Mouse (Mus musculus) monocyte, adult 5-6 weeks (primary cell): ENCODE results near the gene Csnka2ip. TPM values are rescaled to one million over a fixed set of nuclear protein-coding genes. Genes with fewer than 3 reads are reported as not detected.

Source experiments
- ATAC-seq: fragments of 153-309, 156-312 bp; replicated peaks from 2 replicates; pipeline ENCODE4 v1.8.0; 2017; ENCODE audit warnings: mild to moderate bottlenecking; ENCODE audit not compliant: low TSS enrichment, insufficient number of reproducible peaks, severe bottlenecking, poor library complexity, low FRiP score
- total RNA-seq: library from RNA; stranded (forward); fragments of 200-1000, 200-491, 200-594 nt; gene quantifications from 3 replicates; pipeline ENCODE4 v1.2.3, GENCODE M21; 2017

Csnka2ip gene
- total RNA-seq: not detected in 3 replicates

DNA sequence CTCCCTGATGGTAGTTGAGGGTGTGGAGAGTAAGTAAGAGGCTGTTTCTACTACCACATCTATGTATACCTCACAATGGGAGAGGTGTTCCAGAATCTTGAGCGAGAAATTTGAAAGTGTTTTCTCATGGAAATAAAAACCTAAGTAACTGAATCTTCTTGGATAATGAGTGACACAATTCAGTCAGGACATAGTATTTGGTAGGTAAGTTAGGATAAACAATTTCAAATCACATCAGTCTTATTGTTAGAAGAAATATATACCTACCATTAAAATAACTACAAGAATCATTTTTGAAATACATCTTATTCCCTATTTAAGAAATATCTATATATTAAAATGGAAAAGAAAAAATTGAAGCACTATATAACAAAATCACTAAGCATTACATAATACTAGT lies at the start of gene Csnka2ip:
Csnka2ip (minus strand) TSS at position 101 of the 400 bp plus-strand sequence.
- no peak for ATAC-seq

DNA sequence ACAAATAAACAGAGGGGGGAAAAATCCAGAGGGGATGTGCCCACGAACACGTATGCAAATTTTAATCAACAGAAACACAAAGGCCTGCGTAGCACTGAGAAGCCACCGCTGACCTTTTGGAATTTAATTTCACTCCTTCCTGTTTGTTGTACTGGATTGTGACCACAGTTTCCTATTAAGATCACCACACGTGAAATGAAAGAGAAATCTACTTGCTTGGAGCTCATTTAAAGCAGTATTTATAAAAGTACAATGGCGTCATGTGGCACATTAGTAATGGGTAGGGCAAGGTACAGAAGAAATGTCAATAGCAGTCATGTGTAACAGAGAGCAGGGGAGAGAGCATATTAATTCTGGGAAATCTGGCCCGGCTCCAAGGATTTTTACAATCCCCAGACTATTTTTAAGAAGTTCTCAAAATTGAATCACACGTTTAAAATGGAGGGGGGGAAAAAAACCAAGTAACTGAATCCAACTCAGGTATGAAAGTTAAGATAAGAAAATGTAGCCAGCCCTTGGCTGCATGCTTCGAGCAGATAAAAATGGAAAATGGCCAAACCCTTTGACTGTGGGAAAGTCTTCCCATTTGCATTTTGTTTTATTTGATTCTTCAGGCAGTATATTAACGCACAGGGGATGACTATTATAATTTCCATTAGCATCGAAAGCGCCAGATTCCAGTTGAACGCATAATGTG lies 47.5 kb upstream of the Csnka2ip start:
- ATAC-seq: no peak

DNA sequence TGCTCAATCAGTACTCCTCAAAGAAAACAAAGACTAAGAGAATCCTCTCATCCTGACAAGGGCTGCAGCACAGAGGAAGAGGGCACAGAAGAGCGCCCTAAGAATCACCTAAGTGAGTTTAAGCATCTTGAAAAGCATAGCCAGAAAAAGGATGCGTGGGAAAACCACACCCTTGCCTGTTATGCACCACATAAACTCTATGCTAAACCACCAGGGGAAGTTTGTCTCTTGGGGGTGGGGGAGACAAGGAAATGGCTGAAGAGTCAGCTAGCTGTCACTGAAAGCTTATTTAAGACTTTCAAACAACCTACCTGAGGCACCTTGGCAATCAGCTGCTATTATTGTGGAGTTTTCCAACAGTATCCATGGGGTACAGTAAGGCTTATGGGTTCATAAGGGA lies 45.6 kb upstream of the Csnka2ip start:
- no peak for ATAC-seq

DNA sequence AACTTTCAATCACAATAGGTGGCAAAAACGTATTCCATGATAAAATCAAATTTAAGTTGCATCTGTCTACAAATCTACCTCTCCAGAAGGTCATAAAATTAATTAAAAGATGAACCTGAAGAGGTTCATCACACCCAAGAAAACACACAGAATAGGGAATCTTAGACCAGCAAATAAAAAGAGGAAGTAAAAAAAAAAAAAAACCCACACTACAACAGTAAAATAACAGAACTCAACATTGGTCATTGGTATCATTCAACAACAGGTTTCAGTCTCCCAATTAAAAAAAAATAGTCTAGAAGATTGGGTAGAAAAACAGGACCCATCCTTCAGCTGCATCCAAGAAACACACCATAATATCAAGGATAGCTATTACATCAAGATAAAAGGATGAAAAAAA lies 32.9 kb upstream of the Csnka2ip start:
- ATAC-seq: no peak

DNA sequence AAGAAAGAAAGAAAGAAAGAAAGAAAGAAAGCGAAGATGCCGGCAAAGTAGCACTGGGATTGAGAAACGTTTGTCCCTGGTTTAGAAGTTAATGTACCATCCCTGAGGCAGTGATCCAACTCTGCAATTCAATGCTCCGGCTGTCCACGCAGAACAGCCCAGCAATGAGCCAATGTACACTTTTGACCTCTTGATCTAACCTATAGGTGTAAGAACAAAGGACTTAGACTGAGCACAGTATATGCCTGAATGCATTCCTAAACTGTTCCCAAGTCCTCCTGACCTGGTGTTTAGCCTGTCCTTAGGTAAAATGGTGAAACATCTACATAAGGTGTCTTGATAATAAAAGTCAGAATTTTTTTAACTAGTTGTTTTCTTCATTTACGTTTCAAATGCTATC lies 17.9 kb upstream of the Csnka2ip start:
- ATAC-seq: no peak

DNA sequence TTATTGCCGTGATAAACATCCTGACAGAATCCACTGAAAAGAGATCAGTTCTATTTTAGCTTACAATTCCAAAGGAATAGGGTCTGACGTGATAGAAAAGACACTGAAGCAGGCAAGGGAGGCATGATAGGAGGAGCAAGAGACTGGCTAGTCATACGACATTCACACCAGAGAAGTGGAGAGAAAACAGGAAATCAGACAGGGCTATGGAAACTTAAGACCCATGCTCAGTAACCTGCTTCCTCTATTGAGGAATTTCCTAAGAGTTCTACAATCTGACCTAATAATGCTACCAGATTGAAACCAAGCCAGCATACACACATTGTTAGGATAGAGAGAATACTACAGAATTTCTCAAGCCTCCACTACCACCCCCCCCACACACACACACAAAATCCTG lies 12.4 kb upstream of the Csnka2ip start:
- no peak for ATAC-seq

DNA sequence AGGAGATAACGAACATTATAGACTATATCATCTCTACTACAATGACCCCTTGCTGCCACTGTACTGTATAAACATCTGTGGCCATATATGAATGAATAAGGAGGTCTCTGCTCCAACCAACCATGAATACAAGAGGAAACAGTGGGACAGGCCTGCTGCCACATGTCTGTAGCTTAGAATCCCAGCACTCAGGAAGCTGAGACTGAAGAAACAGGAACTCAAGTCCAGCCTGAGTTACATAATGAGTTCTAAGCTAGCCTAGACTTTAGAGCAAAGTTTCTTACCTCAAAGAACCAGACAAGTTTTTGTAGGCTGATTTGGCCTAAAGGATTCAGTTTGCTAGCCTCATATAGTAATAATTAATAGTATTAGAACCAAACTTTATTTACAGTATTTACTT lies 5.6 kb upstream of the Csnka2ip start:
- no peak for ATAC-seq

DNA sequence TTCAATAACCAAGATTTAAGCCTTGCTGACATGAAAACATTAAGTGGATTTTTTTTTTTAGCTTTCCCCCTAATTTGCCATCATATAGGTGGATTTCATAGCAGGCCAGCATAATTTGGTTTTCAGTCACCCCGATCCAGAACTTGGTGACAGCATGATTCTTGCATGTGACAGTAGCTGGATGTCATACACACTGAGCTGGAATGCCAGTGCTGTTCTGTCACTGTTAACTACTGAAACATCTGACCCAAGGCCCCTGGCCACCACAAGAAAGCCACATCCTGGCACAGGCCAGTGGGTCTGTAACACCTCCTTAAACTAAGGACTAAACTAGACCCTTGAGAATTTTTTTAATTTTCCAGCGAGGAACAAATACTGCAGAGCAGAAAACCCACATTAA lies 15.4 kb downstream of the Csnka2ip start:
- no peak for ATAC-seq

DNA sequence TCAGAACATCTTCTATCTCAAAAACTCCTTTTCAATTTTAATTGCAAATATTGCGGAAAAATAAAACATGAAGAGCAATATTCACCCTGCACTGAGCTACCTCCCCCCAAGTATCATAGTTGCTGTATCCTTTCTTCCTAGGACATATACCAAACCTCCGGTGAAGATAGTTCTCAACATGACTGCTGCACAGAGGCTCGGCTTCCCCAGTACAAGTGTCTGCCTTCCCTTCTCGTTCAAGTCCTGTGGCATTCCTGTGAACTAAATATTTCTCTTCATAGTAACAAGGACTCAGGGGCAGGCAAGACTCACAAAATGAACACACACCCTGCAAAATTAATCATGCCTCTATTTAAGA lies 16.0 kb downstream of the Csnka2ip start:
- ATAC-seq: no peak

DNA sequence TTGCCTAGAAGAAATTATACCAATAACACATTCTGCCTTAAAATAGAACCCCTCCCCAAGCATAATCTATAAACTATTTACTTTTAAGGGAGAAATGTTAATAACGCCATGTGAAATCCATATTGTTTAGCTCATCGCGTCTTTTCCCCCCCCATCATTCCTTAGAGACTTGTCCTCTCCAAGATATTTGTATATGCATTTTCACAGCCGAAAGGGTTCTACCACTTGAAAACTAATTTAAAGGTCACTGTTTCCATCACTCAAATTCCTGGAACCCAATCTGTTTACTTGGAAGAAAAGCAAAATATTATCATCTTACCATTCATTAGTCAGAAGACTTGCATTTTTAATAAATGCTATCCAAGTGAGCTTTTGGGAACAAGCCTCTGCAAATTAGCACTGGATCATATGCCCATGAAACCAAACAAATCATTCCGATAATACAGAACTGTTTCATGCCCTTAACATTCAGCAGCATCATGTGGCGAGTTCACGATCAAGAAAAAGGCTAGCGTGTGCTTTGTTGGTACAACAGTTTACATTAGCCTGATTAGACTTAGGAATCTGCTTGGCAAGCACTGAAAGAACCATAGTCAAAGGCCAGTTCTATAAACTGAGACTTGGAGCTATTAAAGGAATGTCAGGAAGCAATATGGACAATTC lies 16.5 kb downstream of the Csnka2ip start:
- no peak for ATAC-seq

DNA sequence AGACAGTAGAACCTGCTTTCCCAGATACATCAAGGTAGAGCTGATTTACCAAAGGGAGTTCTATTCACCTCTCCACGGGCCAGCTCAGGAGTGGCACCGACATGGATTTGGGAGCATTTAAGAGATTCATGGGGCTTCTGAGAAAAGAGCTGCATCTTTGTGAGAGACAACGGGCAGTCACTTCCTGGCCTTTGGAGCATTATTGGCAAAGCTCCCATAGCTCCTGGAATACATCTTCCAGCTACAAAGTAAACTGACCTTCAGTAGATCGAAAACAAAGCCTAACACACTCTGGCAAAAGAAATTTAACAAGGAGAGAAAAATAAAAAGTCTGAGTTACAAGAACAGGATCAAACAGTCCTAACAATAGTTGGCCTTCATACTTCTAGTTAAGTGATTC lies 17.6 kb downstream of the Csnka2ip start:
- ATAC-seq: no peak

DNA sequence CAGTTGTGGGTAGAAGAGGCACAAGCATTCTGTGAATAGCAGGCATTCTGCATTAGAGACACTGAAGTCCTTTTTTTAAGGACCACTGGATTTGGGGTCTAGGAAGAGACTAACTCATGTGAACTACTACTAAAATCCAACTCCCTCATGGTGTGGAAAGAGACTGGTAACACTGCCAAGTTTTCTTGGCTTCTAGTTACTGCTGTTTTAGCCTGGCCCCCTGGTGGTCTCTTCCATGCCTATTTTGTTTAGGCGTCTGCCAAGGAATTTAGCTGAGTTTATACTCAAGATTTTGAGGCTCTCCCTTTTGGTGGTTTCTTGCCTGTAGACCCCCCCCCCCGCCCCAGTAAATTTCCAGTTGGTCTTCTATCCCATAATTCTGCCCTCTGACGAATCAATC lies 18.8 kb downstream of the Csnka2ip start:
- ATAC-seq: no peak

DNA sequence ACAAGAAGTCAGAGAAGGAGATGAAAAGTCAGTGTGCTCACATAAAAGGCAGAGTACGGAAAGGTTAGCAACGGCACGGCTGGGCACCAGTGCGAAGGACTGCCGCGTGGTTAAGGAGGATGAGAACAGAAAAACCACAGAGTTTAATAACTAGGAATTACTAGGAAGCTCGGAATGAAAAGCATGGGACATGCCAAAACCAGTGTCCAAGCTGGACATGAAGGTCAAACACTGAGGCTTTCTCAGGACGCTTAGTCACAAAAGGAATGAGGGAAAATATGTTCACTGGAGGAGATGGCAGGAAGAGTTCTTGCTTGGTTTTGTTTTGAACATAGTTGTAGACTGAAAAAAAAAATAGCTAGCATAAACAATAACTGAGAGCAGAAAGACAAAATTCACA lies 32.7 kb downstream of the Csnka2ip start:
- ATAC-seq: no peak

DNA sequence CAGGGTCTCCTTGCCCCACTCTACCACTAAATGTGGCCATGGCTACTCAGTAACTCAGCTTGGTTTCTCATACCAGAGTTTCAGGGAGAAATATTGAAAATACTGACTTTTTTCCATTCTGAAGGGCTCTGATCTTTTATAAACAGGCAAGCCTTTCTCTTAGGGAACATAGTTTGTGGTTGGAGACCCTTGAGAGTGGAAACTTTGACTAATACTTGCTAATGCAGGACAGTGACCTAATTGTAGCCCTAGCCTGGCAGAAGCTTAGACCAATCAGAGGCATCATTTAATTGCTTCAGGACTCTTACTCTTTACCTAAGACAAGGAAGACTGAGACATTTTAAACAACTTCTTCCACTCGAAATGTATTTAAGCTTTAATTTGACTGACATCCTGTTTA lies 39.1 kb downstream of the Csnka2ip start:
- ATAC-seq: no peak

DNA sequence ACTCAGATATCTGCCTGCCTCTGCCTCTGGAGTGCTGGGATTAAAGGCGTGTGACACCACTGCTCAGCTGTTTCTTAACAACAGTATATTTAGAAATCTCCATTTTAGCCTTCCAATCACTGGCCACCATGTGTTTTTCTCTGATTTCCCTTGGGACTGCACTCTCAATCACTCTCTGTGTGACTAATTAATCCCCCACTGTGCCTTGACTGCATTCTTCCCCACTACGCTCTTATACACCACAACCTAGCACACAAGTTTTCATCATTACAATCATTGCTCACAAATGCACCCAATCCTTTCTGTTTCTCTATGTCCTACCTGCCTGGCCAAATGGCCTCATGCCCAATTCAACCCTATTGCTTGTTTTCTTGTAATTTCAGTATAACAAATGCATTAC lies 43.7 kb downstream of the Csnka2ip start:
- ATAC-seq: no peak

DNA sequence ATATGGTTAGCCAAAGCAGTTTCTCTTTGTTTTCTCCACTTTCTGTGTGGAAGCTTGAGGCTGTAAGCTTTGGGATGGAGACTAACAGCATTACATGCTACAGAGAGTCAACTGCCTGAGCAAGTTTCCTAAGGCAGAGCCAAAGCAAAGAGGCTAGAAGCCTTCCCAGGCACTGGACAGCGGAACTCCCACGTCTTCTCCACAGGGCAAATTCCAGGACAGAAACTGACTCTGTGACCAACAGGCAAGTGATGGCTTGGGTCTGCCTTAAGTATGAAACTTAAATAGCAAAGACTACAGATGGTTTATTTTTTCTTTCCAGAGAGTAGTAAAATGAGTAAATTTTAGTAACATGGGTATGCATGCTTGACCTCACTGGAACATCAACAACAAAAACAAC lies 75.3 kb downstream of the Csnka2ip start:
- ATAC-seq: no peak

DNA sequence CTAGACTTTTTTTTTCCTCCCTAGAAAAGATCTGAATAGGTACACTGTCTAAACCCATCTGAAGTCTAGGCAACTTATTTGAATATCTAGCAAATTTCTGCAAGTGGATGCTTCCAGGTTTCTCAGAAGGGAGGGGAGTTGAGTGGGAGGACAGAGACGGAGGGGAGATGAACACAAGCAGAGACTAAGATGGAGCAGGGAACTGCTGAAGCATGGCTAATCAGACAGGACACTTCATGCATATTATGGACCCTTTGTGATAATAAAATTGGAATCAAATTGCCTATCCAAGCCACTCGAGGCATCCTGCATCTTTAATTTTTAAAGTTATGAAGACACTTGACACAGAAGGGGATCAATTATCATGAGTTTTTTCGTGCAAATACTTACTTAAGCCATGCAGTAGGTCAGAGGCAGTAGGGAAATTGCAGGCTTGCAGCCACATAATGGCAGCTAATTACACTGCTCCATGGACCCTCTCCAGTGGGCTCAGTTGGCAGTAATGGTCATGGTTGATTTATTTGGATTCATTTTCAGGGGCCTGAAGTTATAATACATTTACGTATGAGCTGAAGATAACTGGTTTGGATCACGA lies 78.1 kb downstream of the Csnka2ip start:
- ATAC-seq: no peak

DNA sequence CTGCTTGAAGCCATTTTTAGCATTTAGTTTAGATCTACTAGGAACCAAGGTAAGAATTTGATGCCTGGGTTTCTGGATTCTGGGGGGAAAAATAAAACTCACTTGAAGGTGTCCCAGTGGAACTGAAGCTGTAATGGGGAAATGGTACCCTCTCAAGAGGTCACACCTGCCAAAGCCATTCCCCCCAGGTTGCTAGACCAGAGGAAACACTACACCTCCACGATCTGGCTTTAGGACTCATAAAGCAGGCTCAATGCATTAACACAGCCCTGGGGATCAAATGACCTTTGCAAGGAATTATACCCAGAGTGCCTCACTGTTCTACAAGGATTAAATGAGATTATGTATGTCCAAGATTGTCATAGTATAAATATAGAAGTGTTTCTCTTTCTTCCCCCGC lies 88.8 kb downstream of the Csnka2ip start:
- no peak for ATAC-seq
